In the genomic region with DNA sequence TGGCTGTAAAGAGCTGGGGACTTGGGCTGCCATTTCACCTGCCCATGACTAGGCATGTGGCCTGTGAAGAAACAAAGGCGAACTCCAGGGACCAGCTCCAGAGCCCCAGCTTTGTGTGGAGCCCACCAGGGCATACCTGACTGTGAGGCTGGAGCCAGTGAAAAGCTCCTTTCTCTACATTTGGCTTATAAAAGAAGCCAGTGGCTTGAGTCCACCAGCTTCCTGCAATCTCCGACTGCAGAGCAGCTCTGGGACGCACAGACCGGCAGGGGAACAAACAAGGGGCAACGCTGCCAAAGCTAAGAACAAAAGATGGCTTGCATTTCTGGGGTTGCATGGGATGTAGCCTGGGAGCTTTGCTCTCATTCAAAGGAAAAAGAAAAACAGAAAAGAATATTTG, we compare ENCODE assay signal across 13 mouse cellular contexts.
DNase-seq lines count a peak whose midpoint lies in the region; ATAC-seq and TF ChIP-seq lines count a peak whose summit lies in the region.
"Had no signal": no experiment of that assay in that cellular context is flagged by ENCODE, and none has a peak within 500 bp of the region (broad histone marks: within the 10 kb centered on the region; RNA-seq: fewer than 3 reads in every experiment).

No protein-coding gene starts in this region.

- H3K9me3 ChIP-seq in forebrain, postnatal 0 days (ENCODE audit: low read length): no peaks in the 10 kb centered on the region
- no peaks in the 10 kb centered on the region for H3K9me3 ChIP-seq in forebrain, embryonic 13.5 days (replicated peaks)
- no peaks in the 10 kb centered on the region for H3K9me3 ChIP-seq in neural tube, embryonic 15.5 days (replicated peaks)
- H3K9me3 ChIP-seq: embryonic facial prominence, embryonic 13.5 days had no signal

- H3K4me1 ChIP-seq in forebrain, postnatal 0 days (ENCODE audit: insufficient read depth): 0 out of 2 replicates have a peak, but pooled peaks cover 4% of the 10 kb centered on the region
- peaks cover 11% of the 10 kb centered on the region for H3K4me1 ChIP-seq in forebrain, embryonic 13.5 days
- peaks cover 6% of the 10 kb centered on the region; the same call in 1 of the 2 replicates for H3K4me1 ChIP-seq in neural tube, embryonic 15.5 days
- H3K4me1 ChIP-seq: embryonic facial prominence, embryonic 13.5 days had no signal

- no peak for TF ChIP-seq CTCF in forebrain, postnatal 0 days (IDR thresholded peaks at IDR 0.05; ENCODE audit: low read depth)

- peak; percentile 81 for ATAC-seq in forebrain, postnatal 0 days
- no peak for ATAC-seq in forebrain, embryonic 13.5 days
- no peak for ATAC-seq in neural tube, embryonic 15.5 days (ENCODE audit: low FRiP score)

- H3K27ac ChIP-seq in forebrain, postnatal 0 days (ENCODE audit: low read depth, low read length): 0 out of 2 replicates have a peak overlapping the region, but pooled peaks have one; percentile 22
- H3K27ac ChIP-seq in forebrain, embryonic 13.5 days: no peak overlapping the region
- H3K27ac ChIP-seq in neural tube, embryonic 15.5 days (replicated peaks): peak overlapping the region; percentile 63
- H3K27ac ChIP-seq: embryonic facial prominence, embryonic 13.5 days; liver, embryonic 14.5 days had no signal

- H3K27me3 ChIP-seq in forebrain, postnatal 0 days (ENCODE audit: insufficient read depth, low read length): no peaks in the 10 kb centered on the region
- H3K27me3 ChIP-seq in forebrain, embryonic 13.5 days: no peaks in the 10 kb centered on the region
- H3K27me3 ChIP-seq in neural tube, embryonic 15.5 days (replicated peaks): no peaks in the 10 kb centered on the region
- H3K27me3 ChIP-seq: embryonic facial prominence, embryonic 13.5 days had no signal

- H3K4me3 ChIP-seq in forebrain, postnatal 0 days (ENCODE audit: low read depth, low read length): no peak overlapping the region
- H3K4me3 ChIP-seq in forebrain, embryonic 13.5 days: no peak overlapping the region
- no peak overlapping the region for H3K4me3 ChIP-seq in neural tube, embryonic 15.5 days (replicated peaks)
- H3K4me3 ChIP-seq: embryonic facial prominence, embryonic 13.5 days; myocyte had no signal

- no peaks in the 10 kb centered on the region for H3K36me3 ChIP-seq in forebrain, postnatal 0 days (ENCODE audit: insufficient read depth)
- no peaks in the 10 kb centered on the region for H3K36me3 ChIP-seq in forebrain, embryonic 13.5 days (ENCODE audit: poor library complexity, severe bottlenecking)
- no peaks in the 10 kb centered on the region for H3K36me3 ChIP-seq in neural tube, embryonic 15.5 days
- H3K36me3 ChIP-seq: embryonic facial prominence, embryonic 13.5 days had no signal

- WGBS in forebrain, postnatal 0 days: 37% methylated on average over 5 of the region's 5 CpGs
- WGBS in forebrain, embryonic 13.5 days: 59% methylated on average over 5 of the region's 5 CpGs
- 66% methylated on average over 5 of the region's 5 CpGs for WGBS in neural tube, embryonic 15.5 days

- no peak overlapping the region for H3K9ac ChIP-seq in forebrain, postnatal 0 days
- H3K9ac ChIP-seq in forebrain, embryonic 13.5 days: no peak overlapping the region
- no peak overlapping the region for H3K9ac ChIP-seq in neural tube, embryonic 15.5 days (replicated peaks)
- H3K9ac ChIP-seq: embryonic facial prominence, embryonic 13.5 days; liver, embryonic 14.5 days had no signal

- peak; percentile 54 for DNase-seq in forebrain, postnatal 0 days
- no peak for DNase-seq in neural tube, embryonic 10.5 days (ENCODE audit: extremely low spot score, low spot score)
- DNase-seq in layer of hippocampus, postnatal 14 days (ENCODE audit: low spot score in 2 of 2): peak; percentile 59 to 85
- DNase-seq in ovary, postnatal 14 days (ENCODE audit: low spot score): no peak
- DNase-seq in urinary bladder, postnatal 25 days (ENCODE audit: low spot score): no peak
- DNase-seq: adrenal gland, adult 8-10 months; lung, postnatal 4 days; thymus, postnatal 36 days had no signal

- no peak overlapping the region for H3K4me2 ChIP-seq in forebrain, postnatal 0 days (ENCODE audit: low read depth)
- no peak overlapping the region for H3K4me2 ChIP-seq in forebrain, embryonic 13.5 days
- H3K4me2 ChIP-seq in neural tube, embryonic 15.5 days: no peak overlapping the region
- H3K4me2 ChIP-seq: embryonic facial prominence, embryonic 13.5 days had no signal

Comparison
In these comparisons a context has a peak if more than half of its experiments do, and no peak if none do; other contexts are left out.
1. DNase-seq: peak in forebrain, postnatal 0 days (single experiment) and layer of hippocampus, postnatal 14 days (2 of 2); none in neural tube, embryonic 10.5 days (single experiment), ovary, postnatal 14 days (single experiment) and urinary bladder, postnatal 25 days (single experiment).